Mouse (Mus musculus) monocyte, adult 5-6 weeks (primary cell): ENCODE measurements at regions not wholly inside any gene's neighbourhood (a gene's known extent, or its start where the extent isn't known, plus 50 kb on each side); places are given as distances from the start of the nearest gene placed in this dataset.

ENCODE experiments used
- ATAC-seq: fragments of 153-309, 156-312 bp; replicated peaks from 2 replicates; pipeline ENCODE4 v1.8.0; 2017; ENCODE audit warnings: mild to moderate bottlenecking; ENCODE audit not compliant: low TSS enrichment, insufficient number of reproducible peaks, severe bottlenecking, poor library complexity, low FRiP score

DNA sequence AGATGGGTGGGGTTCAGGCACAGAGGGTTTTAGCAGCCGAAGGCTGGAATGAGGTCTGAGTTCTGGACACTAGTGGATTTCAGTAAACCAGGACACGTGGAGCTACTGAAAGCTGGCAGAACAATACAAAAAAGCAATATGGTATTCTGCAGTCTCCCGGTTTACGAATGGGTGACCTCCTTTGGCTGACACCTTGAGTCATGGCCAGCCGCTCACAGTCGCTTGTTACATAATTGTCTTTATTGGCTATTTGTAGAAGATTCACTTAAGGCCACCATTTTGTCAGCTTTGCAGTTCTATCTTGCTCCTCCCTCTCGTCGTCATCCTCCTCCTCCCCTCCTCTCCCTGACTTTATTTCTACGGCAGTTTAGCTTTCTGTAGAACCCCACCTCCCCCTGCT is 269.6 kb downstream of the Maf start:
- no peak for ATAC-seq

DNA sequence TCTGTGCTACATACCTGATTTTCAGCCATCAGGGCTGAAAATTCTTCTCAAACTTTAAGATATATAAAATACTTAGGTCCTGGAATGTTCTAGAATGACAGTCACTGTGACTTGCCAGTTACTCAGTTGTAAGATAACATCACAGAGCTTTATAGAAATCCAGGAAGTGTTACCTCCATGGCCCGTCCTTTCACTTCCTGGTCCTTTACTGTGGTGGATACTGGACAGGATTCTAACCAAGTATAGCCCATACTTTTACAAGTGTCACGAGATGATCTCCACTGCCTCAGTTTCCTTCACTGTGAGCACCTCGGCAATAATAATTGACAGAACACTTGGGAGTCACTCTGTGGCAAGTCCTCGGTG is 271.3 kb downstream of the Maf start:
- ATAC-seq: no peak

DNA sequence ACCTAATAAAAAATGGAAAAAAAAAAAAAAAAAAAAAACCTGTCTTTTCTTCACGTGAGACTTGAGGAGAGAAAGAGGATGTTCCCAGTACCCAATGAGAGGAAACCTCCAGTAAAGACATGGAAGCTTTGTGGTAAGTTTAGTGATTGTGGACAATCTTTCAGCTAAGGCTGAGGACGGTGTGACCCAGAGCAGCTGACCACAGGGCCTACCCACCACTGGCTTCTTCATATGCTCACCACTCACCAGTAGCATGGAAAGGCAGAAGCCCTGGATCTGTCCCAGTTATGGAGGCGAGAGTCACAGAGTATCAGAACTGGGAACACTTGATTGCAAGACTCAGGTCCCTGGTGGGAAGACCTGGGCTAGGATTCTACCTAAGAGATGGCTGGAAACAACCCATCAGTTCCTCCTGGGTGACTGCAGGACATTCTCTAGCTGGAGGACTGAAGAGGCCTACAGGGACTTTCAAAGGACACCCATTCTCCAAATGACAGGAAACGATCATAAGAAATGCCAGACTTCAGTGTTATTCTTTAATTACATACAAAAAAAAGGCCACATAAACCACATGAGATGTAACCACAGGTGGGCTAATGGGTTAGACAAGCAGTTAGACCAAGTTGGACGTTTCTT is 271.8 kb downstream of the Maf start:
- ATAC-seq: no peak

DNA sequence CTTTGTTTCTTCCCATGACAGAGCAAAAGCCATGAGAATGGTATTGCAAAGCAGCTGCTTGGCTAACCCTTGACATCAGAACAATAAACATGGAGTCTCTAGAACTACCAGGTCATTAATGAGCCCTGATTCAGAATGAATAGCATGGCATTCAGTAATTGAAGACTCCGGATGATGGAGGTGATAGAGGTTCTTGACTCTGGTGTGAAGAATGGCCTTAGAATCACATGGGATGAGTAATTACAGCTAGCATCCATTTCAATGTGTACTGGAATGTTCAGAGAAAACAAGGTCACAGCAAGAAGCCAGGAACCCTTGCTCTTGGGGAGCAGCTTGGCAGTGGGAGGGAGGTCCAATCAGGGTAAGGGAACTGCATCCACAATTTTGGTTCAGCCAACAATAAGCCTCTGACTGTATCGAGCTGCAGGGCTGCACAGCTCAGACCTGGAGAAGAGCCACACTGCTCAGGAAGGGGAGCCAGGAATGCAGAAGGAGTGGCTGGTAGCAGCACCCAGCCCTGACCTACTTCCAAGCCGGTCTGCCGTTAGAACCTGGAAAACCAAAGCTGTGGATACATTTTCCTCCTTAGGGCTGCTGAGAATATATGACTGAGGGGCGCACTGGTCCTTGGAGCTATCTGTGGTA is 275.1 kb downstream of the Maf start:
- no peak for ATAC-seq

DNA sequence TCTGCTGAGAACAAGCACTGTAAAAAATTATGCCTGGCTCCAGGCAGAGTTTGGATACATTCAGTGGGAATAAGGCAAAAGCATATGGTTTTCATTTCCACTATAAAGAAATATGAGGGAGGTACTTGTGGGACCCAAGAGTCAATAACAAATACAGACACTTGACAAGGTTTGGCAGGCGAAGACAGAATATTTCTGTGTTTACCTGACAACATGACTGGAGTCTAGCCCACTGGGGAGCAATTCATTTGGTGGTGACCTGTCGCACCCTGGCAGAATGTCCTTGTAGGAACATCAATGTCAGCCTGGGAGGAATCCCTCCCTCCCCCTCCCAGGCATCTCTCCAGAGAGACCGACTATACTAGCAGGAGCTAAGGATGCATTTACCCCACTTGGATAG is 276.8 kb downstream of the Maf start:
- ATAC-seq: no peak

DNA sequence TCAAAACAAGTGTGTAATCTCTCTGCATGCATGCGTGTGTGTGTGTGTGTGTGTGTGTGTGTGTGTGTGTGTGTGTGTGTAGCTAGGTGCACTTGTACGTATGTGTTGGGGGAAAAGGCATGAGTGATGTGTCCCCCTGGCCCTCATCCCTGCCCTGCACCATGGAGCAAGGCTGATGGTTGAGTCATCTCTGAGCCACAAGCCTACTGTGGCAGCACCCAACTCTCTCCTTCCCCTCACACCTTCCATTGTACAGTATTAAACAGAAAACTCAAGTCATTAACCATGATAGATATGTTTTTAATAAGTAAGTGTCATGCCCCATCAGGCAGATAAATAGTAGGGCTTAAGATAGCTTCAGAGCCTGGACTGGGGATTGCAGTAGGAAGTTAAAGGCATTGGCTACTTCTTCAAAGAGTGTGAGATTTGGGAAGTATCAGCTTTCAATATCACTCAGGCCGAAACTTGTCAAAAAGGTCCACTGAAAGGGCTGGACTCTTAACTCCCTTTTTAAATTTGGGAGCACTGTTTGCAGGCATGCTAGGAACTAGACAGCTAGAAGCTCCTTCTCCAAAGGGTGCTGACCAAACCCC is 278.2 kb downstream of the Maf start:
- peak; percentile 33 for ATAC-seq

DNA sequence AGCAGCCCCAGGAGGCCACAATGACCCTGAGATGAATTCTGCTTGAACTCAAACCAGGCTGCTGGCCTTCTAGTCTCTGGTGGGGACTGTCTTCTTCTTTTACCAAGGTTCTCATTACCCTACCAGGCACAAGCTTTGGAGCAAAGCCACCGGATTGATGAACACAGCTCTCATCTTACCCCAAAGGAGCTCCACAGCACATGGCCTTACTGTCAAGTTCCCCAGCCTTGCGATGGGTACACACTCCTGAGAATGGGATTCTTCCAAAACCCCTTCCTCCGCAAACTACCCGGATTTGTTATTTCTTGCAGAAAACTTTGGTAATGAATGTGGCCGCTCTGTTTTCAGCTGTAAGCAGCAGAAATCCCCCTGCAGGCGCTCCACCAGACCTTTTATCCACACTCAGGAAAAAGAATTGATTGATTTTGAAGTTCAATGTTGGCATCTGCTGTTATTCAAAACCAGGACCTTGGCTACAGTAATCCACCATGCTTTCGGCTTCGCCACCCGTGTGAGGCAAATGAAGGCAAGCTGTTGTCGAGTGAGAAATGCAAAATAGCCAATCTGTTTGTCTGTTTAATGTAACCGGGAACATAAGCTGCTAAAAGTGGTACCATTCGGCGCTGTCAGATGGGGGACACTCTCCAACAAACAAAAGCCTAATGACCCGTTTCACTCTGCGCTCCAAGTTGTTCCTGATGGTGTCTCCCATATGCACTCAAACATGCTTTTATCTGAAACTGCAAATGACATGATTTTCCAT is 278.9 kb downstream of the Maf start:
- ATAC-seq: no peak

DNA sequence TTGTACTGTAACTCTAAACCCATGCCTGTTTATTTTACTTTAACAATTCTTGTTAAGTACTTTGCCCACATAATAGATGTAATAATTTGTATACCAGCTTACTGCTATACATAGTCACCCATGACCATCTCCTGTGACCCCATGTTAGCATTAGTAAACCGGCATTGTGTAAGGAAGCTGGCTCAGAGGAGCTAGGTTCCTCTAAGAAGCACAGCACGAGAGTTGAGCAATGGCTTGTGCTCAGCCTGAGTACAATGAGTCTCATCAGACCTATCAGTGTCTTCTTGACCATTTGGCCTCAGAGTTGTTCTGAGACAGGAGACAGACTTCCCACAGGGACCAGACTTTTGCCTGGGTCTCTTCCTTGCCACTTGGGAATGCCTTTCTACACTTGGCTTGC is 279.6 kb downstream of the Maf start:
- ATAC-seq: peak; percentile 53

DNA sequence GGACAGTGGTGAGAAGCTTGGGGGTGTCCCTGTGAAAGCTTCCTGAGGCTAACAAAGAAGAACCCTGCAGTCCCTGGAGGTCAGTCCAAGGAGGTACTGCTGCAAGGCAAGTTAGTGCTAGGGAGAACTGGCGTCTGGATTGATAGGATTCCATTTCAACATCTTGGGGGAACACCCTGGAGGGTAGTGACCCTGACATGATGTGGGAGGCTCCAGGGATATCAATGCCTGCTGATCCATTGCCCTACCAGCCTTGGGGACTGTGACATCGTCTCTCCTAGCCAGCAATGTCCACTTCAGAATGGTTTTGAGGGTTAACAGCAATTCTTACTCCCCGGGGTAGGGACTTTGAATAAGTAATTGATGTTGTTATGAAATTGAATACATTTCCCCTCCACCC is 280.1 kb downstream of the Maf start:
- no peak for ATAC-seq

DNA sequence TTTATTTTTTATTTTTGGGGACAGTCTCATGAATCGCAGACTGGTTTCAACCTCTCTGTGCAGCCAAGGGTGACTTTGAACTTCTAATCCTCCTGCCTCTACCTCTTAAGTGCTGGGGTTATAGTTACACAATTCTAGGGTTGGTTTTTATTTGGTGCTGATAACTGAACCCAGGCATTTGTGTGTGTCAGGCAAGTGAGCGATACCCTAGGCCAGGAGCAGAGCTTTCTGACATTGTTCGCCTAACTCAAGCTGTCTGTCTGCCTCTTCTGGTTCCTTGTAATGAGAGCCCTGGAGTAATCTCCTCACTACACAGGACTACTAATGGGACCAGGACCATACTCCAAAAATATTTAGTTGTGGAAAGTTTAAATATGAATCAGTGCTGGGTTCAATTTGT is 281.1 kb downstream of the Maf start:
- ATAC-seq: no peak

DNA sequence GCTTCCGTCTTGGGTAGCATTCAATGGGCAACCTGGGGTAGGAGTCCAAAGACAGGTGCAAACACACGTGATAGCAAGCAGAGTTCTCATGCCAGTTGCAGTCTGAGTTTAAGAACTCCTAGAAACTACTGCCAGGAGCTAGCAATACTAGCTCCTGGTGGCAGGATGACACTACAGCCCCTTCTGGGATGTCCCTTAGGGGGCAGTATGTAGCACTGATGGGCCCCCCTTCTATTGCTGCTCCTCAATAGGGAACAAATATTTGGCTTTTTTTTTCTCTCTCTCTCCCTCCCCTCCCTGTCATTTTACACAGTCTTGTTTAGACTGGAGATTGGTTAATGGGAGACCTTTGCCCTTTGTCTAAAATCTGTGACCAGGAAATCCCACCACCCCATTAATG is 282.2 kb downstream of the Maf start:
- no peak for ATAC-seq

DNA sequence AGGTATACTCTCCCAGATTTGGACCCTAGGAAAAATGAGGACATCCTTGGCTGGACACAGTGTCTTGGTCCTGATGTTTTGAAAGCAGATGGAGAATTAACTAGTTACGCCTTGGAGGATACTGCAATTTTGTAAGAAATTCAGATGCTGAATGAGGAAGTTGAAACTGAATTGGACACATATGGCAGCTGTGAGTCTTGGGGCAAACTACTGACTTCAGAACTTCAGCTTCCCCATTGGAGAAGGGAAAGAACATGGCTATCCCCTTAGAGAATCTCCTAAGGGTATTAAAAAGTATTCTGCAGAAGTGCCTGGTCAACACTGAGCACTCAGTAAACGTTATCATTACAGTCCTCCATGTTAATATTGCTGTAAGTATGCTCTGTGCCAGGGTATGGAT is 283.9 kb downstream of the Maf start:
- peak; percentile 33 for ATAC-seq

DNA sequence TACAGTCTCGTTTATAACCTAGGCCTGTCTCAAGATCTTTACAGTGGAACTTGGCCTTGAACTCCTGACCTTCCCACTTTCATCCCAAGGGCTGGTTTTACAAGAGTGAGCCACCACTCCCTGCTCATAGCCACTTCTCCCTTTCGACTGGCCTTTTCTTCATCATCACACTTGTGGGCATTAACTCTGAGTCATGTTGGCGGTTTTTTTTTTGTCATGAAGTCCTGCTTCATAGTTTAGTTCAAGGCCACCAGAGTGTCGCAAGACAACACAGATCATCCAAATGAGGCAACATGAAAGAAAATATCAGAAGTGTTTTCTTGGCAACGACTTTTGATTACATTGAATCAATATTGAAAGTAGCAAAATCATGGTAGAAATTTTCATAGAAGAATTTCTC is 284.5 kb downstream of the Maf start:
- peak; percentile 87 for ATAC-seq

DNA sequence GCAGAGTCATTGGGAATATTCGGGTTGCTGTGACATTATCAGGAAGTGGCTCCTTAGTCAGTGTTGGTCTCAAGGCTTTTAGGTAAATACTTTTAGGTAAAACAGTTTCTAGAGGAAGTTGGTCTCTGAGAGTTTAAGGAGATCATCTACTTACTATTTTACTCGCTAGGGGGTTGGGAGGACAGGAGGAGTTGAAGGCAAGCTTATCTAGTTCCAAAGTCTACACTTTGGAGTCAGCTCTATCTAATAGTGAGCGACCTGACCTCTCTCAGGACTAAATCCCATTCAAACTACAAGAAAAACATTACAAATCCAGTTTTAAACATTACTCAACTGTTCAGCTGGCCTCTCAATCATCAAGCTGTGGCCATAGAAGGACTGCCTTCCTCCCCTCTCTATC is 287.1 kb downstream of the Maf start:
- no peak for ATAC-seq

DNA sequence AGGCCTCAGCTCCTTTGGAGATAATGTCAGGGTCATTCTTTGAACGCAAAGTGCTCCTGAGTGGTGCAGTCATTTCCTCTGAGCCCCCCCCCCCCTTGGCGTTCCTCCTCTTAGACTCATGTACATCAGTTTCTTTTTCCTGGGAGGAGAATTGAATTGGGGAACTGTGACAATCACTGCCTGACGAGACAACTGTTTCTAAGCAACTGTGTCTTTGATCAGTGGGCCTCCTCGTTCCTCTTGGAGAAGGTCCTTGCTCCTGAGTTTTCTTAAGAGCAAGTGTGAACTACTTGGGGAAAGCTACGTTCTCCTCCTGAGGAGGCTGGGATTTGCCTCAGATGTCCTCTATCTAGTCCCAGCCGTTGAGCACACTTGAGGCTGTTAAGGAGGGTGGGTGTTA is 287.5 kb downstream of the Maf start:
- ATAC-seq: no peak

DNA sequence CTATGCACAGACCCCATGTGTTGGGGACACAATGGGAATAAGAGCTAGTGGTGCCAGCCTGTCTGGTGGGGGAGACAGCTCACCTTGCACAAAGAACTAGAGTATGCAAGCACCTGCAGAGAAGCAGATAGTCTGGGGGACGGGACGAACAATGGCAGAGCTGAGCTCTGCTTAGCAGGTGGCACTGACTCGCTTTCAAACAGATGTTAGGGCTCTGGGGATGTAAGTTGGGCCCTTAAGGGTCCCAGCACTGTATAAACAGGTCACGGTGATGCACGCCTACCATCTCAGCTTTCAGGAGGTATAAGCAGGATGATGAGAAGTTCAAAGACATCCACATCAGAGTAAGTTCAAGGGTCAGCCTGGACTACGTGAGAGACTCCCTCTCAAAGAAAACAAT is 289.5 kb downstream of the Maf start:
- ATAC-seq: no peak

DNA sequence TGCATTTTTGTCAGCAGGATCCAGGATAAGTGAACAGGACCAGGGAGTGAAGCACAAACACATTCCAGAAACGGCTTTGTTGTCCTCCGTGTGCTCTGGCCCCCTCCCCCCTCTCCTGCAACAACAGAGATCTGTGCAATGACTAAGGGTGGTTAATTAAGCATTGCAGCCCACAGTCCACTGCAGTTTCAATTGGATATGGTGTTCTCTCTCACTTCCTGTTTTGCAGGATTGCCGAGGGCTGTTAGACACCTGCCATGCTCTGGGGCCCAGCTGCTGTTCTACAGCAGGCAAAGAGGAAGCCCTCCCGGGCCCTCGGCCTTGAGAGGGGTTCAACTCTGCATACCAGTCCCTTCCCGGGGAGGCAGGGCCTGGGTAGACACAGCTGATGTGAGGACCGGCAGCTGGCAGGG is 293.5 kb downstream of the Maf start:
- peak; percentile 92 for ATAC-seq

DNA sequence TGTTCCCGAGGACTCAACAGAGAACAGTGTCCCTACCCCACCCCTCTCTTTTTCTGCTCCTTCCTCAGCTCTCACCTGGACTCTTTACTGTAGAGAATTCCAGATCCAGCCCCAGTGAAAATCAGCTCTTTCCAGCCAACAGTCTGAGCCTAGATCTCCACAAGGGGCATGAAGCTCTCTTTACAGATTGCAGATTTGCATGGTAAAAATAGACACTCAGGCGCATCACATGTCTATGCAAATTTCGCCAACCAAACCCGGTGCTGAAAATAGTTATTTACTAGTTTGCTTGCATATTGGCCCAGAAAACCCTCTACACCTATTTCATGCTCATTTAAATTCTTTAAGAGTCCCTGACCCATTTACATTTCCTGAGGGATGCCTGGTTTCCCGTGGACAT is 295.8 kb downstream of the Maf start:
- no peak for ATAC-seq

DNA sequence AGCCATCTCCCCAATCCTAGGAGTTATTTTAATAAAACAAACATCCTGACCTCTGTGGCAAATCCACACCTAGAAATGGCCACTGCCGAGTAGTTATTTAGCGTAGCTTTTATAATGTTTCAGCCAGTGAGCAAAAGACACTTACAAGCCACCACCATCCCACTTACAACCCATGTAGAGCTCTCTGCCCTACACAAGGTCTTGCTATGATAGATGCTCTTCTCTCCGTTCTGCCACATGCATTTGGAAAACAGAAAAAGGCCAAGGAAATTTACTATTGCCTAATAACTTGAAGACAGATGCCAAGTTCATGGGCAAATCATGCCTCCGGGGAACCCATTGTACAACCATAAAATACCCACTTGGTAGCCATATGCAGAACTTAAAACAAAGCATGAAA is 296.5 kb downstream of the Maf start:
- no peak for ATAC-seq

DNA sequence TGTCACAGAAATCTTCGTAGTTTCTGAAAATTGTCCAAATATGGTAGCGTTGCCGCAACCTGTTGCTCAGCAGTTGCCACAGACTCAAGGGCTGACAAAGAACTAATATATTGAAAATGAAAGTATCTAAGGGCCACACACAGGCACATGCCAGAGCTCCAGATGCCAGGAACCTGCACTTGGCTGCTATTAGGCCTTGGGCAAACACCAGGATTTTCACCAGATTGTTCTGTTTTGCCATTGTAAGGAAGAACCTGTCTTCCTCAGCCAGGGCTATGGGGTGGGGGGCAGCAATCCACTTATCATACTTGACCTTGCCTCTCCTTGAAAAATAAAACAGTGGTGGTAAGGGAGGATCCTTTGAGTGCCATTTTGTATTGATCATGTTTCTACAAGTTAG is 297.4 kb downstream of the Maf start:
- ATAC-seq: no peak
